Mouse (Mus musculus) c-Kit-positive CD71-positive TER-119-negative erythroid progenitor cells, embryonic 14.5 days (primary cell): Measurements from ENCODE around the gene Sugt1.

Experiments used
- DNase-seq: peaks from one replicate; pipeline ENCODE4 v3.0.0-alpha.2; 2013; ENCODE audit warnings: low read depth

The Sugt1 gene

GRCm38 (mm10) chr14:79607352-79607751 lies 19.9 kb downstream of the Sugt1 start:
- no peak for DNase-seq

GRCm38 (mm10) chr14:79608286-79608685 lies 20.8 kb downstream of the Sugt1 start:
- no peak for DNase-seq

- DNase-seq: no peak
Observed at GRCm38 (mm10) chr14:79617121-79617828, 29.8 kb downstream of the Sugt1 start.

- no peak for DNase-seq
Observed at GRCm38 (mm10) chr14:79619802-79620201, 32.3 kb downstream of the Sugt1 start.

- no peak for DNase-seq
Observed at GRCm38 (mm10) chr14:79621143-79621542, 33.7 kb downstream of the Sugt1 start.

- no peak for DNase-seq
Observed at GRCm38 (mm10) chr14:79632330-79632729, 44.8 kb downstream of the Sugt1 start.

GRCm38 (mm10) chr14:79633196-79633595 lies 45.7 kb downstream of the Sugt1 start:
- DNase-seq: no peak

GRCm38 (mm10) chr14:79636814-79637213 lies 49.3 kb downstream of the Sugt1 start:
- DNase-seq: no peak

- no peak for DNase-seq
Observed at GRCm38 (mm10) chr14:79642063-79642462, 54.6 kb downstream of the Sugt1 start.

GRCm38 (mm10) chr14:79645378-79645777 lies 57.9 kb downstream of the Sugt1 start:
- no peak for DNase-seq

GRCm38 (mm10) chr14:79649680-79650079 lies 62.2 kb downstream of the Sugt1 start:
- DNase-seq: no peak

- no peak for DNase-seq
Observed at GRCm38 (mm10) chr14:79652654-79653053, 65.2 kb downstream of the Sugt1 start.

GRCm38 (mm10) chr14:79658286-79658685 lies 70.8 kb downstream of the Sugt1 start:
- DNase-seq: no peak

GRCm38 (mm10) chr14:79658748-79659508 lies 71.4 kb downstream of the Sugt1 start:
- no peak for DNase-seq

GRCm38 (mm10) chr14:79660467-79660866 lies 73.0 kb downstream of the Sugt1 start:
- DNase-seq: no peak

GRCm38 (mm10) chr14:79661005-79661917 lies 73.8 kb downstream of the Sugt1 start:
- peak; percentile 11 for DNase-seq

- DNase-seq: no peak
Observed at GRCm38 (mm10) chr14:79662001-79662400, 74.5 kb downstream of the Sugt1 start, which contains the start of gene Cnmd. Gene Cnmd (minus strand): TSS chr14:79662170.

- no peak for DNase-seq
Observed at GRCm38 (mm10) chr14:79671008-79671407, 83.5 kb downstream of the Sugt1 start.

GRCm38 (mm10) chr14:79672567-79672966 lies 85.1 kb downstream of the Sugt1 start:
- no peak for DNase-seq

- no peak for DNase-seq
Observed at GRCm38 (mm10) chr14:79673083-79674013, 85.9 kb downstream of the Sugt1 start.

GRCm38 (mm10) chr14:79677108-79677753 lies 89.7 kb downstream of the Sugt1 start:
- DNase-seq: no peak
